Mouse (Mus musculus): ENCODE results near the gene Olfr1006.
"Not testable (repeated sequence)": the region's sequence is repeated elsewhere in the genome, so short reads cannot be mapped to it uniquely, and the experiment has no call there.

Gene Olfr1006

GRCm38 (mm10) chr2:85678667-85679066, at the start of gene Olfr1006:
Gene Olfr1006, minus strand, starts transcription at chr2:85678767.
- DNase-seq: no peak

GRCm38 (mm10) chr2:85725793-85726192, 47.2 kb upstream of the Olfr1006 start:
- DNase-seq: peak; percentile 10

- no peak for DNase-seq
These were observed 36.6 kb upstream of the Olfr1006 start, which contains the start of gene Olfr1009 for GRCm38 (mm10) chr2:85715119-85715518. Gene Olfr1009, plus strand, starts transcription at chr2:85715419.

- DNase-seq: no peak
These were observed 32.6 kb upstream of the Olfr1006 start for GRCm38 (mm10) chr2:85711159-85711558.

- DNase-seq: not testable (repeated sequence)
These were observed 32.1 kb upstream of the Olfr1006 start for GRCm38 (mm10) chr2:85710680-85711079.

GRCm38 (mm10) chr2:85689131-85689530, 10.6 kb upstream of the Olfr1006 start, which contains the start of gene Olfr1008:
Gene Olfr1008, plus strand, starts transcription at chr2:85689431.
- no peak for DNase-seq

- not testable (repeated sequence) for DNase-seq
These were observed 14.2 kb downstream of the Olfr1006 start, which contains the start of gene Olfr154 for GRCm38 (mm10) chr2:85664355-85664754. Gene Olfr154, minus strand, starts transcription at chr2:85664455.

GRCm38 (mm10) chr2:85650604-85651003, 28.0 kb downstream of the Olfr1006 start, which contains the start of gene Olfr1002:
Gene Olfr1002, minus strand, starts transcription at chr2:85650704.
- no peak for DNase-seq

Measured in kidney, postnatal 14 days (tissue).